Mouse (Mus musculus): Measurements from ENCODE around the gene Med13l. TPM values are rescaled to one million over a fixed set of nuclear protein-coding genes. Genes with fewer than 3 reads are reported as not detected.

Gene Med13l
- polyA plus RNA-seq, 1 experiment from 2014 or later, result 16.2 TPM

GRCm38 (mm10) chr5:118559584-118560384 lies 695 bp upstream of the Med13l start:
- under 1% methylated on average over 83 of the region's 101 CpGs for WGBS
- Histone ChIP-seq H3K4me1 (ENCODE audit: control insufficient read depth, insufficient read depth, low read length) (peaks cover 15% of the 10 kb centered on the region; the same call in 1 of the 2 replicates), H3K4me3 (ENCODE audit: low read depth, low read length) (peak overlapping the region; percentile 82), H3K36me3 (ENCODE audit: control insufficient read depth, insufficient read depth, low read length) (no peaks in the 10 kb centered on the region), H3K9ac (replicated peaks; ENCODE audit: low read depth, low read length) (peak overlapping the region; percentile 81), H3K27me3 (ENCODE audit: control insufficient read depth, insufficient read depth, low read length) (no peaks in the 10 kb centered on the region), H3K9me3 (ENCODE audit: control insufficient read depth, low read depth, low read length) (no peaks in the 10 kb centered on the region), H3K4me2 (replicated peaks; ENCODE audit: low read depth, low read length) (peak overlapping the region; percentile 71), H3K27ac (ENCODE audit: low read length) (peak overlapping the region; percentile 96)
- ATAC-seq (ENCODE audit: insufficient number of reproducible peaks, insufficient read depth, low FRiP score, low read depth), result peak; percentile 91

- Histone ChIP-seq H3K9ac (replicated peaks; ENCODE audit: low read depth, low read length) (peak overlapping the region; percentile 81), H3K36me3 (ENCODE audit: control insufficient read depth, insufficient read depth, low read length) (no peaks in the 10 kb centered on the region), H3K27me3 (ENCODE audit: control insufficient read depth, insufficient read depth, low read length) (no peaks in the 10 kb centered on the region), H3K4me1 (ENCODE audit: control insufficient read depth, insufficient read depth, low read length) (peaks cover 25% of the 10 kb centered on the region; the same call in 1 of the 2 replicates), H3K9me3 (ENCODE audit: control insufficient read depth, low read depth, low read length) (no peaks in the 10 kb centered on the region), H3K4me2 (replicated peaks; ENCODE audit: low read depth, low read length) (peak overlapping the region; percentile 88), H3K27ac (ENCODE audit: low read length) (peak overlapping the region; percentile 79), H3K4me3 (ENCODE audit: low read depth, low read length) (peak overlapping the region; percentile 82)
- 1% methylated on average over 53 of the region's 59 CpGs for WGBS
- ATAC-seq (ENCODE audit: insufficient number of reproducible peaks, insufficient read depth, low FRiP score, low read depth), result no peak
Observed at GRCm38 (mm10) chr5:118561086-118561987, 858 bp downstream of the Med13l start.

- Histone ChIP-seq H3K36me3 (ENCODE audit: control insufficient read depth, insufficient read depth, low read length) (no peaks in the 10 kb centered on the region), H3K9ac (replicated peaks; ENCODE audit: low read depth, low read length) (0 out of 2 replicates have a peak overlapping the region, but pooled peaks have one; percentile 81), H3K27ac (ENCODE audit: low read length) (no peak overlapping the region), H3K9me3 (ENCODE audit: control insufficient read depth, low read depth, low read length) (no peaks in the 10 kb centered on the region), H3K27me3 (ENCODE audit: control insufficient read depth, insufficient read depth, low read length) (no peaks in the 10 kb centered on the region), H3K4me3 (ENCODE audit: low read depth, low read length) (peak overlapping the region; percentile 82), H3K4me2 (replicated peaks; ENCODE audit: low read depth, low read length) (peak overlapping the region; percentile 88), H3K4me1 (ENCODE audit: control insufficient read depth, insufficient read depth, low read length) (peaks cover 26% of the 10 kb centered on the region; the same call in 1 of the 2 replicates)
- WGBS, result 57% methylated on average over 3 of the region's 3 CpGs
- ATAC-seq (ENCODE audit: insufficient number of reproducible peaks, insufficient read depth, low FRiP score, low read depth), result no peak
Observed at GRCm38 (mm10) chr5:118562206-118562605, 1.7 kb downstream of the Med13l start.

- peaks cover 35% of the 10 kb centered on the region; the same call in 1 of the 2 replicates for H3K4me1 ChIP-seq (ENCODE audit: control insufficient read depth, insufficient read depth, low read length)
- ATAC-seq (ENCODE audit: insufficient number of reproducible peaks, insufficient read depth, low FRiP score, low read depth), result no peak
- H3K36me3 ChIP-seq (ENCODE audit: control insufficient read depth, insufficient read depth, low read length), result no peaks in the 10 kb centered on the region
- H3K27me3 ChIP-seq (ENCODE audit: control insufficient read depth, insufficient read depth, low read length), result no peaks in the 10 kb centered on the region
- 70% methylated on average over 6 of the region's 6 CpGs for WGBS
- H3K4me2 ChIP-seq (replicated peaks; ENCODE audit: low read depth, low read length), result no peak overlapping the region
- no peak overlapping the region for H3K9ac ChIP-seq (replicated peaks; ENCODE audit: low read depth, low read length)
- H3K4me3 ChIP-seq (ENCODE audit: low read depth, low read length), result no peak overlapping the region
- no peaks in the 10 kb centered on the region for H3K9me3 ChIP-seq (ENCODE audit: control insufficient read depth, low read depth, low read length)
- H3K27ac ChIP-seq (ENCODE audit: low read length), result no peak overlapping the region
Observed at GRCm38 (mm10) chr5:118563590-118563989, 3.1 kb downstream of the Med13l start.

DNA sequence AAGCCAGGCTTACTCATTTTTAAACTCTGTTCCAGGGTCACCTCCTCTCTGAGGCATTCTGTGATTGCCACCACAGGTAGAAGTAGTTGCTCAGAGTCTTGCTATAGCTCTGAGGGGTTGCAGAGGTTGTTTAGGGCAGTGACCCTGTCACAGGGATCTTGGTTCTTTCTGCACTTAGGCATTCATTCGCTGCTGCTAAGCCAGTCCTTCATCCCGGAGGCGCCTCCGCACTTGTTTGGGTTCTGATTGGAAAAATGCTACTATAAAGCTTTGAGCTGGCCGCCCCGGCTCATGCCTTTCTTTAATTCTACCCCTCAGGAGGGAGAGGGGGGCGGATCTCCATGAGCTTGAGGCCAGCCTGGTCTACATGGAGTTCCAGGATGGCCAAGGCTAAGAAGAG lies 6.9 kb downstream of the Med13l start:
- Histone ChIP-seq H3K27me3 (ENCODE audit: control insufficient read depth, insufficient read depth, low read length) (no peaks in the 10 kb centered on the region), H3K27ac (ENCODE audit: low read length) (no peak overlapping the region), H3K4me3 (ENCODE audit: low read depth, low read length) (no peak overlapping the region), H3K36me3 (ENCODE audit: control insufficient read depth, insufficient read depth, low read length) (no peaks in the 10 kb centered on the region), H3K9me3 (ENCODE audit: control insufficient read depth, low read depth, low read length) (no peaks in the 10 kb centered on the region), H3K4me1 (ENCODE audit: control insufficient read depth, insufficient read depth, low read length) (peaks cover 39% of the 10 kb centered on the region), H3K9ac (replicated peaks; ENCODE audit: low read depth, low read length) (no peak overlapping the region), H3K4me2 (replicated peaks; ENCODE audit: low read depth, low read length) (no peak overlapping the region)
- WGBS, result 71% methylated on average over 7 of the region's 7 CpGs
- ATAC-seq (ENCODE audit: insufficient number of reproducible peaks, insufficient read depth, low FRiP score, low read depth), result no peak

DNA sequence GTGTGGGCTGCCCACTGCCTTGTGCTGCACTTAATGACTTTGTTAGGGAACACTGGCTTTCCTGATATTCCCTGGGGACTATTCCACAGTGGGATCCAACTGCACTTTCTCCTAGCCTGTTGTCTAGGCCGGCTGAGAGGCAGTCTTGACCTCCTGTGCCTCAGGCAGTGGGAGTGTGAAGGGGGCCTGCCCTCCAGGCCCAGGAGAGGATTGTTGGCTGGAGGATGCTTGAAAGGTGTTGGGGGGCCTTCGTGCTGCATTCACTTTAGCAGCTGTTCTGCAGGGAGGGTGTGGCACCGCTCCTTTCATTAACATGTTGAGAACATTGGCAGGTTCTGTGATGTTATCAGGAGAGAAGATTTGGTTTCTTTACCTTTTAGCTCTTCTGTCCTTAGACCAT lies 8.5 kb downstream of the Med13l start:
- Histone ChIP-seq H3K4me1 (ENCODE audit: control insufficient read depth, insufficient read depth, low read length) (peaks cover 36% of the 10 kb centered on the region), H3K36me3 (ENCODE audit: control insufficient read depth, insufficient read depth, low read length) (no peaks in the 10 kb centered on the region), H3K27me3 (ENCODE audit: control insufficient read depth, insufficient read depth, low read length) (no peaks in the 10 kb centered on the region), H3K4me2 (replicated peaks; ENCODE audit: low read depth, low read length) (no peak overlapping the region), H3K27ac (ENCODE audit: low read length) (no peak overlapping the region), H3K4me3 (ENCODE audit: low read depth, low read length) (no peak overlapping the region), H3K9me3 (ENCODE audit: control insufficient read depth, low read depth, low read length) (no peaks in the 10 kb centered on the region), H3K9ac (replicated peaks; ENCODE audit: low read depth, low read length) (no peak overlapping the region)
- no peak for ATAC-seq (ENCODE audit: insufficient number of reproducible peaks, insufficient read depth, low FRiP score, low read depth)
- WGBS, result 55% methylated on average over 3 of the region's 3 CpGs

GRCm38 (mm10) chr5:118569606-118570580 lies 9.4 kb downstream of the Med13l start:
- no peaks in the 10 kb centered on the region for H3K36me3 ChIP-seq (ENCODE audit: control insufficient read depth, insufficient read depth, low read length)
- no peak overlapping the region for H3K9ac ChIP-seq (replicated peaks; ENCODE audit: low read depth, low read length)
- H3K9me3 ChIP-seq (ENCODE audit: control insufficient read depth, low read depth, low read length), result no peaks in the 10 kb centered on the region
- no peaks in the 10 kb centered on the region for H3K27me3 ChIP-seq (ENCODE audit: control insufficient read depth, insufficient read depth, low read length)
- H3K4me2 ChIP-seq (replicated peaks; ENCODE audit: low read depth, low read length), result no peak overlapping the region
- H3K4me1 ChIP-seq (ENCODE audit: control insufficient read depth, insufficient read depth, low read length), result peaks cover 40% of the 10 kb centered on the region
- 55% methylated on average over 20 of the region's 20 CpGs for WGBS
- H3K4me3 ChIP-seq (ENCODE audit: low read depth, low read length), result no peak overlapping the region
- ATAC-seq (ENCODE audit: insufficient number of reproducible peaks, insufficient read depth, low FRiP score, low read depth), result no peak
- H3K27ac ChIP-seq (ENCODE audit: low read length), result no peak overlapping the region

Data from stomach, embryonic 14.5 days (tissue).